Mouse (Mus musculus) gastrocnemius, adult 8-10 months (tissue): Measurements from ENCODE around the gene Pdzd3. TPM values are rescaled to one million over a fixed set of nuclear protein-coding genes. Genes with fewer than 3 reads are reported as not detected.
"Not testable (repeated sequence)": the region's sequence is repeated elsewhere in the genome, so short reads cannot be mapped to it uniquely, and the experiment has no call there.

Experiments
- DNase-seq, 2 experiments: peaks; one replicate each; pipeline ENCODE4 v3.0.0; 2022; ENCODE audit warnings: low spot score in 2 of 2
- total RNA-seq, 4 experiments: library from RNA; stranded (reverse); gene quantifications; 2 replicates each; pipeline ENCODE4 v1.2.4; 2022

Gene Pdzd3
- 1 to 10 TPM in 1 of 4 experiments, under 1 TPM in 3; 0.56 to 1.0 (median 0.95) TPM for total RNA-seq

- no peak for DNase-seq
These were observed at the start of gene Pdzd3 for GRCm38 (mm10) chr9:44251314-44251713. Gene Pdzd3 (minus strand): TSS chr9:44251471.

- not testable (repeated sequence) for DNase-seq
These were observed 48.7 kb upstream of the Pdzd3 start for GRCm38 (mm10) chr9:44300001-44300400.

GRCm38 (mm10) chr9:44292490-44292889 lies 41.2 kb upstream of the Pdzd3 start:
- no peak for DNase-seq

- no peak for DNase-seq
These were observed 37.7 kb upstream of the Pdzd3 start for GRCm38 (mm10) chr9:44288959-44289291.

GRCm38 (mm10) chr9:44288076-44288958 lies 37.0 kb upstream of the Pdzd3 start, which contains the start of gene Abcg4:
Gene Abcg4 (minus strand): TSS chr9:44288615.
- DNase-seq = no peak

GRCm38 (mm10) chr9:44287401-44288075 lies 36.3 kb upstream of the Pdzd3 start:
- no peak for DNase-seq

- DNase-seq = no peak
These were observed 35.7 kb upstream of the Pdzd3 start for GRCm38 (mm10) chr9:44287003-44287400.

GRCm38 (mm10) chr9:44286256-44286850 lies 35.1 kb upstream of the Pdzd3 start:
- no peak for DNase-seq

- no peak for DNase-seq
These were observed 31.9 kb upstream of the Pdzd3 start for GRCm38 (mm10) chr9:44283183-44283582.

GRCm38 (mm10) chr9:44269973-44270372 lies 18.7 kb upstream of the Pdzd3 start:
- DNase-seq = no peak

GRCm38 (mm10) chr9:44269077-44269476 lies 17.8 kb upstream of the Pdzd3 start:
- DNase-seq = no peak

GRCm38 (mm10) chr9:44268432-44268831 lies 17.2 kb upstream of the Pdzd3 start, which contains the start of gene Nlrx1:
Gene Nlrx1 (minus strand): TSS chr9:44268599.
- no peak for DNase-seq

- DNase-seq = peak; percentile 78 to 87
These were observed 16.7 kb upstream of the Pdzd3 start for GRCm38 (mm10) chr9:44268027-44268360.

- no peak for DNase-seq
These were observed 16.2 kb upstream of the Pdzd3 start for GRCm38 (mm10) chr9:44267319-44268026.

- no peak for DNase-seq
These were observed 15.4 kb upstream of the Pdzd3 start for GRCm38 (mm10) chr9:44266478-44267226.

- DNase-seq = no peak
These were observed 10.1 kb upstream of the Pdzd3 start for GRCm38 (mm10) chr9:44261388-44261787.

GRCm38 (mm10) chr9:44259014-44259413 lies 7.7 kb upstream of the Pdzd3 start:
- no peak for DNase-seq

GRCm38 (mm10) chr9:44256213-44256612 lies 4.9 kb upstream of the Pdzd3 start:
- DNase-seq = no peak

GRCm38 (mm10) chr9:44255136-44255521 lies 3.9 kb upstream of the Pdzd3 start:
- DNase-seq = no peak

GRCm38 (mm10) chr9:44254508-44255135 lies 3.4 kb upstream of the Pdzd3 start:
- no peak for DNase-seq
